Mouse (Mus musculus): ENCODE data around the gene Rnf10. TPM values are rescaled to one million over a fixed set of nuclear protein-coding genes. Genes with fewer than 3 reads are reported as not detected.

Gene Rnf10
- polyA plus RNA-seq (2012; rRNA removed), result 81.8 and 101 TPM in 2 replicates

DNA sequence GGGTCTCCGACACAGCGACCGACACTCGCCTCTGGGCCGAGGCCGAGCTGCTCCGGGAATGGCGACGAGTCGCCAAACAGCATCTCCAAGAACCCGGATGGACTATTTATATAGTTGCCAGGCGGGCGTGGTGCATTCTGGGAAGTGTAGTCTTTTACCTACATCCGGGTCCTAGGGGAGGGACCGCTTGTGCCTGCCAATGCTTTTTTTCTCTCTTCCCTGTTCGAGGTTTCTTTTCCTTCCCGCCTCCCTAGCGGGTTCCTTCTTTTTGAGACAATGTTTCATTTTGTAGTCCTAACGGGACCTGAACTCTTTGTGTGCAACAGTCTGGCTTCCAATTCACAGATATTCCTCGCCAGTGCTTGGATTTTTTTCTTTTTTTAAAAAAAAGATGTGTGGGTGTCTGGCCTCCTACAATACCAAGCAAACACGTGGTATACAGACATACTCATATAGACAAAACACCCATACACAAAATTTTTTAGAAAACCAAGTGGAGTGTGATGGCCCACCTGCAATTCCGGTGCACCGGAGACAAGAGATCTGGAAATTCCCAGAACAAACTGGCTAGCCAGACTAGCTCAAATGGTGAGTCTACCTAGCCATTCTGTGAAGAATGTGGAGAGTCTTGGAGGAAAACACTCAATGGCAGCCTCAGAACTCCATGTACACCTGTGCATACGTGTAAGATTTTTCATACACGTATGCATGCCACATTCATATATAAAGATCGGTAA, at the start of gene Rnf10:
Rnf10 (minus strand) TSS at position 87 of the 737 bp plus-strand sequence.

GRCm38 (mm10) chr5:115300792-115301614, 28.3 kb upstream of the Rnf10 start, which contains the start of gene Dynll1:
TSS of gene Dynll1 (minus strand) at chr5:115300999.

DNA sequence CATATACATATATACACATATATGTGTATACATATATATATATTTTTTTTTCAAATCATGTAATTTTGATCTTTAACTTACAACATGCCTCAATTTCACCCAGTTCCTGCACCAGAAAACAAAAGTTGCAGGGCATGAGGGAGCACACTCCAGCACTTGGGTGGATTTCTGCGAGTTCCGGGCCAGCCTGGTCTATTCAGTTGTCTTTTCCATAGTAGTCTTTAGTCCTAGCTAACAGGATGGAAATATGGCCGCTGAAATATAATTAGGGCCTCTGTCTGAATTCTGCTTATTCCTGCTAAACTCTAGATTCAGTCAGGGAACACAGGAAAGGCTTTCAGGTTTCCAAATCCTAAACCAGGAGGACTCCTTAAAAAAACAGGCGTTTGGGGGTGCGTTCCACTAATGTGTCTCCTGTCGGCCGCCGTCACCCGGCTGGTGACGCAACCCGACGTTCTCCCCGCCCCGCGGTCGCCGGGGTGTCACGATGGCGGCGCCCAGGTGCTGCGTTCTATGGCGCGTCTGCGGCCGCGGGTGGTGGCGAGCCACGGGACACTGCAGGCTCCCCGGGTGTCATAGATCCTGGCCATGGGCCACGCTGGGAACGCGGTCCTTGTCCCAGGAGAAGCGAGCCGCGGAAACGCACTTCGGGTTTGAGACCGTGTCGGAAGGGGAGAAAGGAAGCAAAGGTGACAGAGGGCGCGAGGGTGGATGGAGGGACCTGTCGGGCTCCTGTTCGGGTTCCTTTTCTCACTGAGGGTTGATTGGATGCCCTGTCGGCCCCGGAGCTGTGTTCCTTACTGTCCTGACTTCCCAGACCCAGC, 6.7 kb upstream of the Rnf10 start, which contains the start of gene Coq5:
Coq5 (plus strand) TSS at position 441 of the 824 bp plus-strand sequence.

GRCm38 (mm10) chr5:115235786-115236263, 36.9 kb downstream of the Rnf10 start, which contains the start of gene Pop5:
TSS of gene Pop5 (plus strand) at chr5:115235836.

DNA sequence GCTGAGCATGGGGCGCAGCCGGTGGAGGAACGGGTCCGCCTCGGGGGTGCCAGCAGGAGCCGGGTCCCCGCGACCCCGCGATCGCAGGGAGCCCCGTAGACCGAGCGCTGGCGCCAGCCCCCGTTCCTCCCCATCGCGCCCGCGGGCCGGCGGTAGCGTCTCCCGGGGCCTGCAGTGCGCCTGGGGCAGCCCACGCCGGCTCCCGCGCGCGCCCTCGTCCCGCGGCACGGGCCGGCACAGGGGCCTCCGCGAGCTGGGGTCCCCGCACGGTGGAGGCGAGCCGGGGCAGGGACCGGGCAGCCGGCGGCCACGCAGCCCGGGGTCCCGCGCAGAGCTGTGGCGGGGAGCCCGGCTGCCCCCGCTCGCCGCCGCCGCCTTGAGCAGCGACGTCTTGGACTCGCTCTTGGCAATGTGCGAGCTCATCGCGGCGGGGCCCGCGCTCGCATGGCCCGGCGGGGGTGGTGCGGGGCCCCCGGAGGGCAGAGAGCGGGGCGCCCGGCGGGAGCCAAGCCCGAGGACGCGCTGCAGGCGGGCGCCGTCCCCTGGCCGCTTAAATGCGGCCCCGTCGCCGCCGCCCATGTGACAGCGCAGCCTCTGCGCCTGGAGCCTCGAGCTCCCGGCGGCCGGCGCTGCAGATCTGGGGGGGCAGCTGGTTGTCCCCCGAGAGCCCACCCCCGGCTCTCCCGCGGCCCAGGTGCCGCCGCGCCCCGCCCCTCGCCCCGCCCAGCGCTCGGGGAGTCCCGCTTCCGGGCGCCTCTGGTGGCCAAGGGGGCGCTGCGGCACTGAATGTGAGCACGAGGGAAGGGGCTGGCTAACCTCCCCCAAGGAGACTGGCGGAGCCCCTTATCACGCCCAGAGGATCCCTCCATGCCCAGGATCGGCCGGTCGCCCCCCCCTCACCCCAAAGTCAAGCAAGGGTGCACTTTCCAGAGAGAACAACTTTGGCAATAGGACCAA, 78.8 kb downstream of the Rnf10 start, which contains the start of gene Cabp1:
Cabp1 (minus strand) TSS at position 713 of the 957 bp plus-strand sequence.

Other genes with a start within 250 kb of the Rnf10 start
- gene Gm10401, start 174.6 kb downstream of the Rnf10 start, polyA plus RNA-seq (2012; rRNA removed), result not detected in 2 replicates
- gene Acads, start 153.6 kb downstream of the Rnf10 start, polyA plus RNA-seq (2012; rRNA removed), result 23.6 and 27.1 TPM in 2 replicates
- 5.9 and 7.3 TPM in 2 replicates for gene Unc119b, start 137.9 kb downstream of the Rnf10 start, polyA plus RNA-seq (2012; rRNA removed)
- 38.4 and 41.2 TPM in 2 replicates for gene Mlec, start 114.7 kb downstream of the Rnf10 start, polyA plus RNA-seq (2012; rRNA removed)
- 0.29 and 0.33 TPM in 2 replicates for gene Cabp1, start 78.5 kb downstream of the Rnf10 start, polyA plus RNA-seq (2012; rRNA removed)
- 51.9 and 54.7 TPM in 2 replicates for gene Pop5, start 37.1 kb downstream of the Rnf10 start, polyA plus RNA-seq (2012; rRNA removed)
- gene Coq5, start 6.8 kb upstream of the Rnf10 start, polyA plus RNA-seq (2012; rRNA removed), result 9.7 and 11.4 TPM in 2 replicates
- gene Dynll1, start 28.1 kb upstream of the Rnf10 start, polyA plus RNA-seq (2012; rRNA removed), result 146 and 153 TPM in 2 replicates
- 45.5 and 47.7 TPM in 2 replicates for gene Srsf9, start 54.3 kb upstream of the Rnf10 start, polyA plus RNA-seq (2012; rRNA removed)
- gene Gatc, start 68.3 kb upstream of the Rnf10 start, polyA plus RNA-seq (2012; rRNA removed), result 11.6 and 13.2 TPM in 2 replicates
- gene Triap1, start 68.3 kb upstream of the Rnf10 start, polyA plus RNA-seq (2012; rRNA removed), result 16.0 and 19.0 TPM in 2 replicates
- 656 and 682 TPM in 2 replicates for gene Cox6a1, start 76.1 kb upstream of the Rnf10 start, polyA plus RNA-seq (2012; rRNA removed)
- 0.84 and 0.89 TPM in 2 replicates for gene Msi1, start 156.7 kb upstream of the Rnf10 start, polyA plus RNA-seq (2012; rRNA removed)
- not detected in 2 replicates for gene Pla2g1b, start 193.4 kb upstream of the Rnf10 start, polyA plus RNA-seq (2012; rRNA removed)
- 8.1 and 8.3 TPM in 2 replicates for gene Sirt4, start 211.8 kb upstream of the Rnf10 start, polyA plus RNA-seq (2012; rRNA removed)
- gene Pxn, start 233.8 kb upstream of the Rnf10 start, polyA plus RNA-seq (2012; rRNA removed), result 12.3 and 13.3 TPM in 2 replicates